Mouse (Mus musculus): ENCODE measurements around the gene Rbm12. TPM values are rescaled to one million over a fixed set of nuclear protein-coding genes. Genes with fewer than 3 reads are reported as not detected.
"Not testable (repeated sequence)": the region's sequence is repeated elsewhere in the genome, so short reads cannot be mapped to it uniquely, and the experiment has no call there.

Gene Rbm12
- total RNA-seq (2017), result 41.2 and 51.7 TPM in 2 replicates

DNA sequence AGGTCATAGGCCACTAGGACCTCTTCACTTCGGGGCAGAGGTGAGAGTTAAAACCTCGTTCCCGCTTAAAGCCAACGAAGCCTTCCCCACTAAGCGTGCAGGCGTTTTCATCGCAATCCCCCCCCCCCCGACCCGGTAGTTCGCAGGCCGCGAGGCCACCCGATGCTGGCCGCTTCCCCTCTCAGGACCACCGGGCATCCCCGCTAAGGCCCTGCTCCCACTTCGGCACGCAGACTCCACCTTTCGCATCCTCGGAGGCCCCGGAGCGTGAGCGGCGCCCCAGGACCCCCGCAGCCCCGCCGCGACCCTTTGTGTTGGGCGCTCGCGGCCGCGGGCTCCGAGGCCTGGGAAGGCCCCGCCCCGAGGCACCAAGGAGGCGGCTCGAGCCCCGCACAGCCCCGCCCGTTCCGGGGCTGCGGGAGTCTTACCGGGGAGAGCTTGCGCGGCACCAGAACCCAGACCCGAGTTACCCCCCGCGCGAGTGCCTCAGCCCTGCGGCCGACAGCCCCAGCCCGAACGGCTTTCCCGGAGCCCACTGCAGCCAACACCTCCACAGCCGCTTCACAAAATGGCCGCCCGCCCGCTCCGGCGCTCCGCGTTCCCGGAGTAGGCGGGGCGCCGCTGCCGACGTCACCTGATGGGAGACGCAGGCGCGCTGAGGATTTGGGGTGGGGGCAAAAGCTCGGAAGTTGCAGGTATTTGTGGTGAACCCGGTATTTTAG lies at the start of gene Rbm12, which contains the start of gene Cpne1:
Gene Rbm12 (minus strand): TSS at position 621 of the 722 bp plus-strand sequence.
Gene Cpne1 (minus strand): TSS at position 608 of the 722 bp plus-strand sequence.
- peak; percentile 91 for ATAC-seq (replicated peaks; ENCODE audit: low read depth, poor library complexity, severe bottlenecking)

DNA sequence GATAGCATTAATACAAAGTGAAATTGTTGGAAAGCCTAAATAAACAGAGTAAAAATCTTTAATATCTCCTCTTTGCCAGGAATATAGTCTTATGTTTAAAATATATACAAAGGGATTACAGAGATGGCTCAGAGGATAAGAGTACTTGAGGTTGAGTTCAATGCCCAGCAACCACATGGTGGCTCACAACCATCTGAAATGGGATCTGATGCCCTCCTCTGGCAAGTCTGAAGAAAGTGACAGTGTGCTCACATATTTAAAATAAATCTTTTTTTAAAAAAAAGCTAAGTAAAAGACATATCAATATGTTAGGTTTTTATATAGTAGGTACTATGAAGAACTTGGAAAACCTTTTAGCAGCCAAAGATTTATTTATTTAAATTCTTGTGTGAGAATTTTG lies 39.8 kb upstream of the Rbm12 start:
- no peak for ATAC-seq (replicated peaks; ENCODE audit: low read depth, poor library complexity, severe bottlenecking)

DNA sequence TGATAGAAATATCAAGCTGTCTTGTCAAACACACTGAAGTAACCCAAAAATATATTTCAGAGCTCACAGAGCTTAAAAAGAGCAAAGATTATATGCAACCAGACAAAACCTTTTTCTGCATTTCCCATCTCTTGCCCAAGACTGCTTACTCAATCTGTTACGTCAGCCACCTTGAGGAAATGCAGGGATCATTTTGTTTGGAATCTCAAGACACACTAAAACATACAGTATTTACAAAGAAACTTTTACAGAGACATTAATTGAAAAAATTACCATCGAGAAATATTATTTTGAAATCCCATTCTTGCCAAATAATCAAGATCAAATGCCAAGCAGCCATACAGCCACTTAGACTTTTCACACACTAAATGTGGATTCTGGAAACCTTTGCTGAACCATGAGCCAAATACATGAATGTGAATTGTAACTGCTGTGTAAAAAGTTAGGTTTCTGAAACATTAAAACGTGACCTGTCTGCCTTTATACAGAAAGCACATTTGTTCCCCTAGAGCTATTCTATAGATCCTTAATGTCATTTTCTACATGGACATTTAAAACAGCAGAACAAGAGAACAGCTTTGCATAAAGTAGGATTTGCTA lies 35.6 kb upstream of the Rbm12 start:
- ATAC-seq (replicated peaks; ENCODE audit: low read depth, poor library complexity, severe bottlenecking), result no peak

- no peak for ATAC-seq (replicated peaks; ENCODE audit: low read depth, poor library complexity, severe bottlenecking)
Measured at GRCm38 (mm10) chr2:156146272-156146989, 34.7 kb upstream of the Rbm12 start.

- ATAC-seq (replicated peaks; ENCODE audit: low read depth, poor library complexity, severe bottlenecking), result no peak
Measured at GRCm38 (mm10) chr2:156145486-156146130, 33.8 kb upstream of the Rbm12 start.

DNA sequence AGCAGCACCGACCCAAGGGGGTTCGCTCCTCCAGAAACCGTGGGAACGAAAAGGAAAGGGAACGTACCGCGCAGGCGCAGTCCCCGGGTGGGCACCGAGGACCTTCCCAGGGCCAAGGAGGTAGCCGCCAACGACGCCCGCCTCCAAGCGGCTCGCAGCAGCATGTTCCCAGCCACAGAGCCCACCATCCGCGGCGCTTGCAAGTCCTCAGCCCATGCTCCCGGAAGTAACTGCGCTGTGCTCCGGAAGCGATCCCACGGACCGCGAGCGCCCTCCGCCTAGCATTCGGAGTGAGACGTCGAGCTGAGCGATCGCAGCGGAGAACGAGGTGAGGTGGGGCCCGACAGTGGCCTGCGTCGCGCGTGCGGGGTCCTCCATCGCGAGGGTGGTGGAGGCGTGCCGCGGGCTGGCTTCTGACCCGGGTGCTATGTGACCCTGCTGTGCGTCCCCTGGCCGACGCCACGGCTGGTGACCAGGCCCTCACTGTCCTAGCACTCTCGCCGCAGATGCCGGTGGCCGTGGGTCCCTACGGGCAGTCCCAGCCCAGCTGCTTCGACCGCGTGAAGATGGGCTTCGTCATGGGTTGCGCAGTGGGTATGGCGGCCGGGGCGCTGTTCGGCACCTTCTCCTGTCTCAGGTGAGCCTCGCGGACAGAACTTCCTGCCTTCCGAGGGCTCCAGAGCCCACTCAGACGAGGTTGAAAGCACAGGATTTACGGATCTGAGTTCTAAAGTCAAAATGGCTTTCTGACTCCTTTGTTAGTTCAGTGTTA lies 32.4 kb upstream of the Rbm12 start, which contains the start of the genes Romo1 and Nfs1:
Gene Romo1 (plus strand): TSS at position 87 of the 772 bp plus-strand sequence.
Gene Nfs1 (minus strand): TSS at position 234 of the 772 bp plus-strand sequence.
- peak; percentile 96 for ATAC-seq (replicated peaks; ENCODE audit: low read depth, poor library complexity, severe bottlenecking)

DNA sequence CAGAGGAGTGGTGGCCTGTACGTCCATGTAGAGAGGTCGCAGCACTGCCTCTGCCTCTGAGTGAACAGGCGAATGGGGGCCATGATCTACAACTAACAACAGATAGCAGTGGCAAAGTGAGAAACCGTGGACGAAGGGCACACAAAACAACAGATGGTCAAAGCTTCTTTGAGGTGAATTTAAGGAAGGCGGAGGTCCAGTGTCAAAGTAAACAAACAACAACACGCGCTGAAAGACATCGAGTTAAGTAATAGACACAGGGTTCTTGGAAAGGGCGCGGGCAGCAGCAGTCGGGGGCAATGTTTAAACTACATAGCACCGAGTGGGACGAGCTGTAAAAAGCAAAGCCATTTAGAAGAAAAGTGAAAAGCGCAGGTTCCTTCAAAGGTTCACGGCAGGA lies 31.6 kb upstream of the Rbm12 start:
- no peak for ATAC-seq (replicated peaks; ENCODE audit: low read depth, poor library complexity, severe bottlenecking)

- ATAC-seq (replicated peaks; ENCODE audit: low read depth, poor library complexity, severe bottlenecking), result no peak
Measured at GRCm38 (mm10) chr2:156142820-156143219, 31.0 kb upstream of the Rbm12 start.

- ATAC-seq (replicated peaks; ENCODE audit: low read depth, poor library complexity, severe bottlenecking), result no peak
Measured at GRCm38 (mm10) chr2:156135695-156136094, 23.9 kb upstream of the Rbm12 start.

- ATAC-seq (replicated peaks; ENCODE audit: low read depth, poor library complexity, severe bottlenecking), result no peak
Measured at GRCm38 (mm10) chr2:156134161-156134560, 22.4 kb upstream of the Rbm12 start.

DNA sequence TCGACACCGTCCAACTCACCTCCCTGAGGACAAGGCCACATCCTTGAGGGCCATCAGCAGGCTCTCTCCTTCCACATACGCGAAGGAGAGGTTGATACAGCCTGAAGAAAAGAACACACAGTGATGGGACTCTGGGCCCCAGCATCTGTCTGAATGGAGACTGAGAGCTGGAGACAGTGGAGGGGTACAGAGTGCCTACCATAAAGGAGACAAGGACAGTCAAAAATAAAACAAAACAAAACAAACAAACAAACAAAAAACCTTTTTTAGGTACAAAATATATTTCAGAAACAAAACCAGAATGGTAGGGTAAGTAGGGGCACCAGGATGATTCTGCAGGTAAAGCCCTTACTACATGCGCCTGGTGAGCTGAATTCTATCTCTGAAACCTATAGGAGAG lies 15.2 kb upstream of the Rbm12 start, which contains the start of gene Gm28036:
Gene Gm28036 (minus strand): TSS at position 101 of the 400 bp plus-strand sequence.
- no peak for ATAC-seq (replicated peaks; ENCODE audit: low read depth, poor library complexity, severe bottlenecking)

- ATAC-seq (replicated peaks; ENCODE audit: low read depth, poor library complexity, severe bottlenecking), result no peak
Measured at GRCm38 (mm10) chr2:156123731-156124130, 12.0 kb upstream of the Rbm12 start.

- ATAC-seq (replicated peaks; ENCODE audit: low read depth, poor library complexity, severe bottlenecking), result no peak
Measured at GRCm38 (mm10) chr2:156119566-156119965, 7.8 kb upstream of the Rbm12 start.

- ATAC-seq (replicated peaks; ENCODE audit: low read depth, poor library complexity, severe bottlenecking), result not testable (repeated sequence)
Measured at GRCm38 (mm10) chr2:156112080-156112423, 274 bp upstream of the Rbm12 start.

DNA sequence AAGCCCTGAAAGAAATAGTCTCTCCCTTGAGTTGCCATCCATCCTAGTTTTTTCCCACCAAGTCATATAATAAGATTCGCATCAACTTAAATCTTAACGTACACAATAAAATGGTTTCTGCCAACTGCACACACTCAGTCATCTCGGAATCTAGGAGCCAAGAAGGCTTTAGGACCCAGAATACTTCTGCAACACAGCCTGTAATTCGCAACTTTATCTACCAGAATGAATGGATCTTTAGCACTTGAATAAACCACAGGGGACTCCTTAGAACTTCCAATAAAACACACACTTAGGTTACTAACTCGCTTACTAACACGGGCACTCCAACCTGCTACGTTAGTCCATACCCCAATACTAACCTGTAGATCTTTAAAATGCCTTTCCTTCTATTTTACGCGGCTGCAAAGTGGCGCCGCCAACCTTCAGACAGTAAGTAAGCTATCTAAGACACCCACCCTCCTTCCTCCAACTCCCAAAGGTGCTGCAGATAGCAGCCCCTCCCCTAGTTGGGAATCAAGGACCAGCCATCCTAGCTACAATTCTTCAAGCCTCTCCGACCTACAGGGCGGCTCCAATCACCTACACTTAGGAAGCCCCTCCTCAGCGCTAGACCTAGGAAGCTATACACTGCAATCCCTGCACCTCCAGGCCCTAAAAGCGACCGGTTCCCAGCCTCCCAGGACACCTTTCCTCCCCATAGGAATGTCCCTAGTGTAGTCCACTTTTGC lies 986 bp downstream of the Rbm12 start:
- ATAC-seq (replicated peaks; ENCODE audit: low read depth, poor library complexity, severe bottlenecking), result peak; percentile 43; the same call in 1 of the 2 replicates

- ATAC-seq (replicated peaks; ENCODE audit: low read depth, poor library complexity, severe bottlenecking), result no peak
Measured at GRCm38 (mm10) chr2:156091926-156092325, 19.9 kb downstream of the Rbm12 start.

DNA sequence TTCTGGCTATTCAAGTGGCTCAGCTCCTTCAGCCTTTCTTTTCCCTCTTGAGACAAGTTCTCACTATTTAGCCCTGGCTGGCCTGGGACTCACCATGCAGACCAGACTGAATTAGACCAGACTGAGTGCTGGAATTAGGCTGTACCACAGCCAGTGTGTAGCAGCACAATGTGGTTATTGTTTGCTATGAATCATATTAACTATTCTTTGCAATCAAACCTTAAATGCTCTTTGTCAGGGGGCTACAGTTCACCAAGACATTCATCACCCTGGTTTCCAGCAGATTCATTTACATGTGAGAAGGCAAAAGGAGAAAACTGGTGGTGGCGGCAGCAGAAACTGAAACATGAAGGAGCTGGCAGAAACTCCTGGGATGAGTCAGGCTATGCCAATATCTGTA lies 22.0 kb downstream of the Rbm12 start:
- ATAC-seq (replicated peaks; ENCODE audit: low read depth, poor library complexity, severe bottlenecking), result no peak

GRCm38 (mm10) chr2:156087391-156088110 lies 24.2 kb downstream of the Rbm12 start:
- no peak; the same call in 1 of the 2 replicates for ATAC-seq (replicated peaks; ENCODE audit: low read depth, poor library complexity, severe bottlenecking)
